Mouse (Mus musculus) v-Abl transformed pro-B cells (cell line): ENCODE results near the gene Pde6h.

Experiments used
- in situ Hi-C, 2 experiments: fragments of 400-800 bp; cut with MboI; formaldehyde crosslinking; loops; one replicate each; pipeline ENCODE4 v1.15.1; 2025; ENCODE audit not compliant: unreplicated experiment in 2 of 2

Pde6h gene

DNA sequence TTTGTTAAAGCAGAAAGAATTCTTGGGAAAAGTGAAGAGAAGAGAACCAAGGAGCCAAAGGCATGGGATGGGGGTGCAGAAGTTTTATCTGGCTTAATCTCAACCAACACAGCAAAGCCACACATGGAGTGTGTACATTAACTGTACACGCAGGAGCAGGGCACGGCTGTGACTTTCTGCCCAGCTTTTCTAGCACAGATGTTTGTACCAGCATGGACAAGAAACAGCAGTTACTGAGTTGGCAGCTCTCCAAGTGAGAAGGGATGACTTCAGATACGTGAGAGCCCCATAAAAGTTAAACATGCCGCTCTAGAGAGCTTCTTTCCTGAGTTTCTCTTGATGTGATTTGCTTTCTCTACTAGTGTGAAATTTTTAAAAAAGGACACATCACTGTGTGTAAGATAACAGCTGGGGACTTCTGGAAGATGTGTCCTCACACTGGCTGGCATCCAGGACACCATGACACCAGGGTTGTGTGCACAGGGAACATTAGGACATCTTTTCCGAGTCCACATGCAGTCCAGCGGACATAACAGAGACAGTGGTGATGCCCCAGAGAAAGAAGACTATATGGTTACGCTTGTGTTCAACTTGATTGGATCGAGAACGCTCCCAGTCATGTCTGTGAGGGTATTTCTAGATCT lies 13.3 kb upstream of the Pde6h start:
- in situ Hi-C loops, result loop anchor here (5.0 to 10.0 kb wide), 2 partner anchors 48 to 54 kb away; no protein-coding TSS in a partner anchor

DNA sequence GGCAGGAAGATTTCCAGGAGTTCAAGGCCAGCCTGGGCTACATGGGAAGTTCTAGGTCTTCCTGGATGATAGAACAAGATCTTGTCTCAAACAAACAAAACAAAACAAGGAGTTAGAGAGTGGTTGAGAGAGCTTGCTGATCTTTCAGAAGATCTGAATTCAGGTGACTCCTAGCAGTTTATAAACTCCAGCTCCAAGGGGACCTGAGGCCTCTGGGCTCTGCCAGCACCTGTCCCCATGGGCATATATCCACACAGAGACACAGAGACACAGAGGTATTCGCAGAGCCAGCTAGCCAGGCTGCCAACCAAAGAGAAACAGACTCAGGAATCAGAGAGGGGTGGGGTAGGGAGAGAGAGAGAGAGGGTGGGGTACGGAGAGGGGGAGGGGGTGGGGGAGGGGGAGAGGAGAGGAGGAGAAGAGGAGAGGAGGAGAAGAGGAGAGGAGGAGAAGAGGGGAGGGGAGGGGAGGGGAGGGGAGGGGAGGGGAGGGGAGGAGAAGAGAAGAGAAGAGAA lies 10.8 kb upstream of the Pde6h start:
- in situ Hi-C loops, result loop anchor here (5.0 to 10.0 kb wide), 2 partner anchors 51 to 52 kb away; no protein-coding TSS in a partner anchor

DNA sequence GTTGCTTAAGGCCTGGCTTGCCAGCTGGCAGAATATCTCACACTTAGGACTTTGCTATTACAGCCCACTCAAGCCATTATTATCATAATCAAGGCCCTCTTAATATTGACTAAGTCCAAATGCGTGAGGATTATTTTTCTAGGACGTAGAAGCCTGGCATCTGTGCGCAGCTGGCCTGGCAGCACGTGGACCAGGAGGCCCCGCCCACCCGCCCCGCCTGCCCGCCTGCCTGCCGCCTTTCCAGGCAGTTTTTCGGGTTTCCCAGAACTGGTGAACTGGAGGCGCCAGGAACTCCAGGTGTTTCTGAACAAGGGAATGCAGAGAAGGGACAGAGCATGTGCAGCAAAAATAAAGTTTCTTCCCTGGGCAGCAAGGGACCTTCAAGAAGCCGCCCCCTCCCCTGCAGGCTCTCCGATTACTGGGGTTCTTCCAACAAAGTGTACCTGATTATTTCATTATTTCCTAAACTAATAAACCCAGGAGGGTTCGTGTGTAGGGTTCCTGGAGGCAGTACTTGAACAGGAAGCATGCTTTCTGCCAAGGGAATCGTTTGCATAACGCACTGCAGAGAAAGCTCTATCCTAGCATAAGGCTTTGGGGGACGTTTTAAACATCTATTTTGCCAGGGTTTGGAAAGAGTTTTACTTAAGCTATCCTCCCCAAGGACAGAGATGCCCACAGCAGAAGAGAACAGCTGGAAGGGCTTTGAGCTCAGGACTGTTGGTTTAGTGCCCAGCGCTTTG lies 10.1 kb upstream of the Pde6h start:
- in situ Hi-C loops, result loop anchor here (5.0 to 10.0 kb wide), 2 partner anchors 51 kb away; no protein-coding TSS in a partner anchor

DNA sequence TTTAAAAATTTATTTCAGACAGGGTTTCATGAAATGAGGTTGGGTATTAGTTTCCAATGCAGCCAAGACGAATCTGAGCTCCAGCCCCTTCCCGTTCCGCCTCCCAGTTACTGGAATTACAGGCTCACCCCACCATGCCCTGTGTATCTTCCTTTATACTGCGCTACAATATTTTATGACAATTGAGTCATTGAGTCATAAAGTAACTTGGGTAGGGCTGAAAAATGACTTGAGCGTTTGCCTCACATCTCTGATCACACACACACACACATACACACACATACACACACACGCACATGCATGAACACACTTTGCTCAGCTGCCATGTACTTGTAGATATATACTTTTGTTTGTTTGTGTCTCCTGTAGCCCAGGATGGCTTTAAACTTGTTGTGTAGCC lies 9.4 kb upstream of the Pde6h start:
- in situ Hi-C loops, result loop anchor here (5.0 to 10.0 kb wide), 2 partner anchors 51 to 52 kb away; no protein-coding TSS in a partner anchor

DNA sequence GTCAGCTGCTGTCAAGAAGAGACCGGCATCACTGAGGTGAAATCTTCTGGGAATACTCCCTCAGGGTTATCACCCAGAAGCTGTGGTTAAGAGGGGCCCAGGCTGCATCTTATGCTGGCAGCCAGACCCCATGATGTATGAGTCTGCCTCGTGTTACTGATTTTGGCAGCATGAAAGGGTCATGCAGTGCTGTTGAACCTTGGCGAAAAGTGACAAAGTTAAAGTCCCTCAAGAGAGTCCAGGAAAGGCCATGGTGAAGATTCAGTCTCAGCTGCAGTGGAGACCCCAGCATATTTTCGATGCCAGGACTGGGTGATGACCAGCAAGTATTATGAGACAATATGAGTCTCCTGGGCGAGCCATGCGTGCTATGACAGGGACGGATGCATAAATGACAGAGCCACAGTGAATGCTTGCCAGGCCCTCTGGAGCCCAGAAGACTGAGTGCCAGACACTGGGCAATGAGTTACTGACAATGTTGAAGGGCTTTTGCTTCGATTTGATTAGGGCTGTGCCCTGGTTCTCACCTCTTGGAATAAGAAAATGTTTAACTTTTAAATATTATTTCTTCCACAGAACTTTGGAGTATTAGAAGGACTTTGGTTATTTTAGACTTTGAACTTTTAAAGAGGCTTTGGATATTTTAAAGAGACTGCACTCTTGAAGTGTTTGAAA lies 7.8 kb upstream of the Pde6h start:
- in situ Hi-C loops, result loop anchor here in 1 of 2 experiments (5.0 to 10.0 kb wide), 2 partner anchors 49 to 54 kb away; no protein-coding TSS in a partner anchor

DNA sequence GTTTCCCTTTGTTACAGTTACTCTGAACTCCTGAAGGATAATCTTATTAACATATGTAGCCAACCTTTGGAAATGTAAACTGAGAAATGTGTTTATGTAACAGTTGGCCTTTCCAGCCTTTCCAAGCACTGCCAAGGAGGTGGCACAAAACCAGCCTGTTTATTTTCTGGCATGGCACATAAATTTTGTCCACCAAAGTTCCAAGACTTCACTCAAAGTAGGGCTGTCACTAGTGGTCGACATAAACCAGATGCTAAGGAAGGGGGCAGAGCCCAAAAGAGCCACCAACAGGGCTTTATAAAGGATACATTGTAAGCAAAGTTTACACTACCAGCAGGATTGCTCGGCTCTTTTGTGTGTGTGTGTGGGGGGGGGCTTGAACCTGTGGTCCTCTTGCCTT lies 5.7 kb upstream of the Pde6h start:
- in situ Hi-C loops, result loop anchor here in 1 of 2 experiments (5.0 to 10.0 kb wide), 2 partner anchors 47 to 56 kb away; no protein-coding TSS in a partner anchor

DNA sequence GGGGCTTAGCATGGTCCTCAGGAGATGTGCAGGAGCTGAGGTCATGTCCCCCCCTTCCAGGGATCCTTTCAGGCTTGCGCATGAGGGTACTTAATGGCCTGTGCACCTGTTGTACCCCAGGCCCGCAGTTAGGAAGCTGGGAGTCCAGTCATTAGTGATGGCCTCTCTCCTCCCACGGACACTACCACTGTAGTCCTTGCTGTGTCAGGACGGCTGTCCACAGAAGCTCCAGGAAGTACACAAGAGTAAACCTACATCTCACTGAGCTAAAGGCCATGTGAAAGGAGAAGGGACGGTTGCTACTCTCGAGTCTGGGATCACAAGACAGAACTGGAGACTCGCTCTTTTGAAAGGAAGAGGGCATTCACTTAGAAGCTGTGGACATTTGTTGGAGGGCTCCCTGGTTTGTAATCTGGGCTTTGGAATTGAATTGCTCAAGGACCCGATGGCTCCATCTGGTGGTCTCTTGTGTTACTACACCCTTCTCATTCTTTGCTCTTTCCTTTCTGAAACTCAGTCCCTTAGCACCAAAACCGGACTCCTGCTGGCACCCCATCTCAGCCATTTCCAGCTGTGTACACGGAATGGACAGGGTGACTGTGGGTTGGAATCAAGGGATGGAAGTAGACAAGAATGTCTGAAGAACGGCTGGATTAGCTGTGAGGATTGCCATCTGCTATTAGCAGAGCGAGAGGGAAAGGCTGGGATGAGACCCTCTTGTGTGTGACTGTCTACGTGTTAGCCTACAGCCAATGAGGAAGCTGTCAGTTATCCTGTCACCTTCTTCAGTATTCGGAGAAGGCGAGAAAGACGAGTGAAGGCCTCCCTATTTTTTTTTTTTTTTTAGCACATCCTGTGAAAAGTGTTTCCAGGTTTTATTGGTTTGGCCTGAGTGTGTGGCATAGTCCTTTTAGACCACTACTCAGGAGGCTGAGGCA lies 3.0 kb upstream of the Pde6h start:
- in situ Hi-C loops, result no loop called here

DNA sequence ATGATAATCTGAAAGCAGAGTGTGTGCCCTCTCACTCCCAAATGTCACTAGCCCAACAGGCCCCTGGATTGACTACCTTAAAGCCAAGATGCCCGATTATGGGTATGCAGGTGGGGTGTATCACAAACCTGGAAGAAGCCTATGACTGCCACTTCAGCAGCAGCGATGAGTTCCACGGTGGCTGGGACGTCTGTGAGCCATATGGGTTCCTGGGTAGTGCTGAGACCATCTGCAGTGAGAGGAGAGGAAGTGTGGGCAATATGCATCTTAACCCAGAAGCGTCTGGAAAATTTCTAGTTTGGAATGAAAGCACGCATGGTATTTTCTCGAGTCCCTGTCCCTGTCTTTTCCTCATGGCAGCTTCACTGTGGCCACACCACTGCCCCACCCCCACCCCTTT lies 2.0 kb upstream of the Pde6h start:
- in situ Hi-C loops, result no loop called here

DNA sequence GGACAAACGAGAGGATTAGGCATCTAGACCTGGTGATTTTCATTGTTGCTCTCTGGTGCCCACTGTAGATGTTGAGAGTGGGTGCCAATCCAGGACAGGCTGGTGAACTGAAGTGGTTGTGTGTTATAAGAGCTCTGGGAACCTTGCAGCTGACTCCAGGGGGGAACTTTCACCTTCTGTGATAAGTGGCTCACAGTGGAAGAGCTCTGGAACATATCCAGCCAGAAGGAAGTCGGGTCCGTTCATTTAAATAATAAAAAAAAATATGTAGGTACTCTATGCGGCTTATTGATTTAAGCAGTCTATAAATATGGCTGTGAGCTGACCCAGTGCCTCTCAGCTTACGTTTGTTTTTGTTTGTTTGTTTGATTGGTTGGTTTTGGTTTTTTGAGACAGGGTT lies 1.6 kb upstream of the Pde6h start, which contains the start of gene Erp27:
Gene Erp27 (minus strand): TSS at position 101 of the 400 bp plus-strand sequence.
- in situ Hi-C loops, result no loop called here

DNA sequence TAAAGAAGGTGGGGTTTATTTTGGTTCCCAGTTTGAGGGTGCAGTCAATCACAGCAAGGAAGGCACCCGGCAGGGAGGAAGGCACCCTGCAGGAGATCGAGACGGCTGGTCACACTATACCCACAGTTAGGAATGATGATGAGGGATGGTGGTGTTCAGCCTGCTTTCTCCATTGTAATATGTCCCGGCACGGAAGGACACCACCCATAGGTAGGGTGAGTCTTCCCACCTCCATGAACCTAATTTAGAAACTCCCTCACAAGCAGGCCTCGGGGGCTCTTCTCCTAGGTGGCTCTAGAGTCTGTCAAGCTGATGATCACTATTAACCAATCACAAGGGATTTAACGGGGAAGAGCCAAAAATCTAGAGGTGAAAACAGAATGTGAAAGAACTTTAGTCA lies 761 bp upstream of the Pde6h start:
- in situ Hi-C loops, result no loop called here

DNA sequence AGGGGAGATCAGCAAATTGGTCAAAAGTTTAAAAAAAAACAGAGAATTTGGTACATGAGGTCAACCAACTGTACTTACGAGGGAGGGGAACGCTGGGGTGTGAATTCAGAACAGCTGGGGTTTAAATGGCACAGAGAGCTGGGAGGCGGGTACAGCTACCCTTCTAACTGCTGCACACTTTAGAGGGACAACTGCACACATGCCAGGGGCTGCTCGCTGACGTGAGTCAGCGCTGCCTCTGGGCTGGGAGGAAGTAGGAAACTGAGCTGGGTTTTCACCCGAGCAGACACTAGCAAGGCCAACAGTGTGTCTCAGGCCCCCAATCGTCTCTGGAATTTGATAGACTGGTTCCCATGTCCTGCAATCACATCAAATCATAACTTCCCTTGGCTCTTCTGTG lies 1.4 kb downstream of the Pde6h start:
- in situ Hi-C loops, result loop anchor here (25.0 kb wide), 3 partner anchors 463 to 1988 kb away; no protein-coding TSS in a partner anchor

DNA sequence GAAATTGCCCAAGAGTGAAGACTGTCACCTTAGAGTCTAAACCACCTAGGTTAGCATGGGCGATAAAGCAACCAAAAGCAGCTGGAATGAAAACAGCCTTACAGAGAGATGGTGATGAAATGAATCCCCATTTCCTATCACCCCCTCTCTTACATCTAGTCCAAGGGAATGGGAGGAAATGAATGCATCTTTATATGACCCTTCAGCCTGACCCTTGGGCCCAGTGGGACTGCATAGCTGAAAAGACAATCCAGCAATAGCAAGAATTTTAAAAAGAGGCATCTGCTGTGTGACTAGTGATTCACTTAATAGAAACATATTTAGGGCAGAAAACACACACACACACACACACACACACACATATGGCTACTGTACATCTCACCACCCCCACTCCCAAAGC lies 4.0 kb downstream of the Pde6h start:
- in situ Hi-C loops, result loop anchor here (25.0 kb wide), 3 partner anchors 465 to 1990 kb away; no protein-coding TSS in a partner anchor

DNA sequence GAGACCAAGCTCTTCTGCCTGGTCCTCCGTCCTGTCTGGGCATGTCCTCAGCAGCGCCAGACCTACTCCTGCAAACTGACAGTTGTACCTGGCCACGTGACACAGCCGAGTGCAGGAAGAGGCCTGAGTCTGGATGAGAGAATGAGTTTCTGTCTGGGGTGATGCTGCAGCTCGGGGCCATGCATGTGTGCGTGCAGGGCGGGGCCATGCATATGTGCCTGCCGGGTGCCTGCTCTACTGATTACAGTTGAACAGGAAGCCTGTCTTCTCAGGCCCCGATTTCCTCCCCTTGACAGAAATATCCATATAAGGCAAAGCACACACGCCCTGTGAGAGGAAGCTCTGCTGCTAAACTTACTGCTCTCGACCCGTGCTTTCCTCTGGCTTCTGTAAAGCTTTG lies 7.0 kb downstream of the Pde6h start:
- in situ Hi-C loops, result loop anchor here (5.0 to 25.0 kb wide), 5 partner anchors 37 to 1993 kb away; partner anchors contain the start of gene Art4 (in 1 of the 2)

DNA sequence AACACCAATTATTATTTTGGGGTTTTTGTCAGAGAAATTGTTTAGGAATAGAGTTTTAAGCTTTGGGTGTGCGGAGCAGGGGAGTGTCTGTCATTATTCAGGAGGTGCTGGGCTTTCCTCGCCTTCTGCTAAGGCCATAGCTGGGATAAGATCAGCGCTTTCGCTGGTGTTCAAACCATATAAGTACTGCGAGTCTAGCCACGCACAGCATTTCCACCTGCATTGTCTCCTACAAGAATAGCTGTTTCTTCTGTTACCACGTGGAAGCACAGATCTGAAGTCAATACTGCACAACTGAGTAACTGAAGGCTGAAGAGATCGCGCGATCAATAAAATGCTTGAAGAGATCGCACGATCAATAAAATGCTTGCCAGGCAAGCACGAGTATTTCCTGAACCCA lies 7.6 kb downstream of the Pde6h start:
- in situ Hi-C loops, result loop anchor here (5.0 to 25.0 kb wide), 5 partner anchors 36 to 1994 kb away; partner anchors contain the start of gene Art4 (in 1 of the 2)

DNA sequence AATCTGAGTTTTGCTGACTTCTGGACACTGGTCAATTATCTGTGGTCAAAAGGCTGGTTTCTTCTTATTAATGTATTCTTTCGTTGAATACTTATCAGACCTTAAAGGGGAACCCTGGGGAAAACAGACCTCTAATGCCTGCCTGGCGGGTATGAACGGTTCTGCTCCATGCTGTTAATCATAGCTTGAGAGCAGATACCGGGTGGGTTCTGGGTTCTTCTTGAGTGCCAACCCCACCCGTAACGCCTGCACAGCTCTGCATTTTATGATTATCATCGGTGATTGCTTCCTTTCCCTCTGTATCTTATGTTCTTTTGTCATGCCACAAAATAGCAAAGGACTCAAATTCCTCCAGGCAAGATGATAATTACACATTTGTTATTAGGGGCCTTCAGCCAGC lies 10.4 kb downstream of the Pde6h start:
- in situ Hi-C loops, result loop anchor here (5.0 to 25.0 kb wide), 5 partner anchors 33 to 1997 kb away; partner anchors contain the start of gene Art4 (in 1 of the 2)

DNA sequence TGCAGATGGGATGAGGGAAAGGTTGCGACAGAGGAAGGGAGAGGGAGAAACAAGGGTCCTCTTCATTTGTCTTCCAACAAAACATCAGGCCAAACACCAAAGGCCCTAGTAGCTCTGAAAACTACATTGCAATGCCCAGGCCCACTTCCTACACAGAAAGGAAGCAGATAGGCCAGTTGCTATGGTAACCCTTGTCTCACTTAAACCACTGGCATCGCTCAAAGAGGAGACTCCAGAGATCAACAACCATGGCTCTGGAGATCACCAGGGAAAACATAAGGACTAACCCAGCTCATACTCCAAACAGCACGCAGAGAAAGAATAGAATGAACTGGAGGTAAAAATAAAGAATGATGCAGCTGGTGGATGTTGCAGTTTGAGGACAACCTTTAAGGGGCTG lies 11.6 kb downstream of the Pde6h start:
- in situ Hi-C loops, result loop anchor here (25.0 kb wide), 3 partner anchors 473 to 1998 kb away; no protein-coding TSS in a partner anchor

DNA sequence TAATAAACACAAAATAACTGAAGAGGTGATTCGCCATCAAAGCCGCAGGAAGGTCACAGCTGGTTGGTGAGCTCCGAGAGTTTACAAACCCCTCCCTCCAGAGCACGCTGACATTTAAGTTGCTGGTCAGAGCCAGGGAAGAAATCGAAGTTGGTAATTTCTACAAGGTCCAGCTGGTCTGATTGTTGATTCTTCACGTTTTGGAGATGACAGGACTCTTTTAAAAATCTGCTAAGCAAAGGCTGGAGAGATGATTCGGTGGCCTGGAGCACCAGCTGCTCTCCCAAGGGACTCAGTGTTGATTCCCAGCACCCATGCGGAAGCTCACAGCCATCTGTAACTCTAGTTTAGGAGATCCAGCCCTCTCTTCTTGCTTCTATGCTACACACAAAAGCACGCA lies 12.7 kb downstream of the Pde6h start:
- in situ Hi-C loops, result loop anchor here (25.0 kb wide), 3 partner anchors 474 to 1999 kb away; no protein-coding TSS in a partner anchor

DNA sequence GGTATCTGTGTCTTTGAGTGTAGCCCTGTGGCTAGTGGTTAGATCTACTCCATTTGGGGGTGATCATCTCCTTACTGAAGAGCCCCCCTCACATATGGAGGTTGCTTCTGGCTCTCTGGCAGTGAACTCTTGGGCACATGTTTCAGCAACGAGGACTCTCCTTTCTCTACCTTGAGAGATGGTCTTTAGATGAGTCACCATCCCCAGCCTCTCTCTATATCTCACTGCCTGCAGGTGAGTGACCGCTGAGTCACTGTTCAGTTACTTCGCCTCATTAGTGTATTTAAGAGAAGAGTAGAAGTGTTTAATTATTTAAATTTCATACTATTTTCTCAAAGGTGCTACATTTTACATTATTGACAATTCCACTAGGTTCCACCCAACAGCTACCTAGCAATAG lies 13.5 kb downstream of the Pde6h start:
- in situ Hi-C loops, result loop anchor here (25.0 kb wide), 3 partner anchors 475 to 2000 kb away; no protein-coding TSS in a partner anchor
